Mouse (Mus musculus): Measurements from ENCODE around the gene Xrcc1.

DNA sequence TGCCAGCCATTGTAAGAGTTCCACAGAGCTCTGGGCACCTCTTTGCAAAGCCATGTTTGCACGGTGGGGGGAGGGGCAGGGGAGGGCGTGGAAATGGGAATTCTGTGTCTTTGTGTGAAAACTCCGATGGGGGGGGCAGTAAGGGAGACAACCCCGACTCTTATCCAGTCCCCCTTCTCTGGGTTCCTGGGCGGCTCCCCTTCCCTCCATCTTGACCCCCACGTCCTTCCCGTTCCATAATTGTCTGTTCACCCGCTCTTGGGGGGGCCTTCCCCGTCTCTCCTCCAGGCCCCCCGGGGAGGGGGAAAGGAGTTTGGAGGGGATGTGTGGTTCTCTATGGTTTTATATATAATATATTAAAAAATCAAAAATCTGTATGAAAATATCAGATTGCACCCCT lies 42.1 kb upstream of the Xrcc1 start:
- no peak for TF ChIP-seq CTCF (conservative IDR thresholded peaks at IDR 0.05; ENCODE audit: insufficient read depth, insufficient read length, low read depth, low read length)
- no peak for TF ChIP-seq POLR2A (IDR thresholded peaks at IDR 0.05; ENCODE audit: low read depth, low read length)

Data from kidney, adult 2 months (tissue).